Mouse (Mus musculus) heart, embryonic 14.5 days (tissue): ENCODE measurements at regions not wholly inside any gene's neighbourhood (a gene's known extent, or its start where the extent isn't known, plus 50 kb on each side); places are given as distances from the start of the nearest gene placed in this dataset.

Experiments
- ATAC-seq: fragments of 200-750 bp; cut with Nextera tagmentation; 2 replicates; pipeline ENCODE4 v1.8.0; 2017; ENCODE audit warnings: low read depth, moderate TSS enrichment; ENCODE audit not compliant: insufficient number of reproducible peaks, insufficient read depth, low FRiP score
- H3K27ac ChIP-seq, 2 experiments: fragments of 200-500 bp in 1 of 2; fragments of 300-500 bp in 1 of 2; sonication (generic) in 1 of 2; replicated peaks in 1 of 2; 2 replicates each; pipeline ENCODE4 v1.5.1; 2012 to 2014; ENCODE audit warnings: low read depth in 2 of 2, low read length in 2 of 2, control low read depth in 1 of 2, mild to moderate bottlenecking in 1 of 2, mixed read lengths in 1 of 2; ENCODE audit not compliant: control insufficient read depth in 1 of 2, insufficient read depth in 1 of 2
- H3K27me3 ChIP-seq: fragments of 300-500 bp; sonication (generic); 2 replicates; pipeline ENCODE4 v1.6.1; 2014; ENCODE audit warnings: mild to moderate bottlenecking, low read length, control low read depth; ENCODE audit not compliant: control insufficient read depth, insufficient read depth
- H3K36me3 ChIP-seq: fragments of 300-500 bp; sonication (generic); 2 replicates; pipeline ENCODE4 v1.6.1; 2014; ENCODE audit warnings: mild to moderate bottlenecking, control low read depth, low read length, mixed read lengths; ENCODE audit not compliant: control insufficient read depth, insufficient read depth
- H3K4me1 ChIP-seq, 2 experiments: fragments of 200-500 bp in 1 of 2; fragments of 300-500 bp in 1 of 2; sonication (generic) in 1 of 2; 2 replicates each; pipeline ENCODE4 v1.6.1; 2012 to 2014; ENCODE audit warnings: low read length in 2 of 2, control low read depth in 1 of 2, mixed read lengths in 1 of 2; ENCODE audit not compliant: control insufficient read depth in 2 of 2, insufficient read depth in 2 of 2
- H3K4me2 ChIP-seq: fragments of 300-500 bp; sonication (generic); 2 replicates; pipeline ENCODE4 v1.6.1; 2014; ENCODE audit warnings: mild to moderate bottlenecking, low read length
- H3K4me3 ChIP-seq, 2 experiments: fragments of 200-500 bp in 1 of 2; fragments of 300-500 bp in 1 of 2; sonication (generic) in 1 of 2; 2 replicates each; pipeline ENCODE4 v1.5.1; 2012 to 2014; ENCODE audit warnings: low read length in 2 of 2, mild to moderate bottlenecking in 2 of 2, control low read depth in 1 of 2, low read depth in 1 of 2, moderate library complexity in 1 of 2; ENCODE audit not compliant: control insufficient read depth in 1 of 2, insufficient read depth in 1 of 2
- H3K9ac ChIP-seq: fragments of 300-500 bp; sonication (generic); 2 replicates; pipeline ENCODE4 v1.6.1; 2014; ENCODE audit warnings: mild to moderate bottlenecking, low read length
- H3K9me3 ChIP-seq: fragments of 300-500 bp; sonication (generic); 2 replicates; pipeline ENCODE4 v1.6.1; 2016; ENCODE audit warnings: low read length, control low read depth; ENCODE audit not compliant: control insufficient read depth
- WGBS: fragments of 180-500 bp; shearing (Covaris S2); extraction: QIAGEN DNeasy Blood & Tissue Kit; methylation state at CpG from one replicate; pipeline ENCODE4 v1.1.7; 2014; 5-methylcytosine and 5-hydroxymethylcytosine counted together

DNA sequence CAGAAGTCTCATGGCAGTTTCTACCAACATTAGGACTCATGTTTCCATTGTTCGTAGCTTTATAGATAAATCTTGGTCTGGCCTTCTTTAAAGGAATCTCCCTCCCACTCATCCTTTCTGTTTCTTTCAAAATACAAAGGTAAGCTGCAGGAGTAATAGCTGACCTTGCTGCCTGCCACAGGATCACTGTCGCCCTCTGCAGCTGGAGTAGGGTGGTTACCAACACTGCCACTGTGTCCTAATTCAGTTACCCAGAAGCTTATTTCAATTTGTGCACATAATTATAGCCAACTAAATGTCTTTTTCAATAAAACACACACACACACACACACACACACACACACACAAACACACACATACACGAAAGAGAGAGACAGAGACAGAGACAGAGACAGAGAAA is 175.3 kb downstream of the Mylk4 start:
- no peak for ATAC-seq
- Histone ChIP-seq H3K4me1 (peaks cover 14 to 15% of the 10 kb centered on the region in 2 experiments), H3K27me3 (no peaks in the 10 kb centered on the region), H3K36me3 (no peaks in the 10 kb centered on the region), H3K4me2 (no peak overlapping the region), H3K9ac (no peak overlapping the region), H3K27ac (no peak overlapping the region), H3K9me3 (no peaks in the 10 kb centered on the region), H3K4me3 (no peak overlapping the region)
- WGBS = 77% methylated on average over 3 of the region's 3 CpGs

DNA sequence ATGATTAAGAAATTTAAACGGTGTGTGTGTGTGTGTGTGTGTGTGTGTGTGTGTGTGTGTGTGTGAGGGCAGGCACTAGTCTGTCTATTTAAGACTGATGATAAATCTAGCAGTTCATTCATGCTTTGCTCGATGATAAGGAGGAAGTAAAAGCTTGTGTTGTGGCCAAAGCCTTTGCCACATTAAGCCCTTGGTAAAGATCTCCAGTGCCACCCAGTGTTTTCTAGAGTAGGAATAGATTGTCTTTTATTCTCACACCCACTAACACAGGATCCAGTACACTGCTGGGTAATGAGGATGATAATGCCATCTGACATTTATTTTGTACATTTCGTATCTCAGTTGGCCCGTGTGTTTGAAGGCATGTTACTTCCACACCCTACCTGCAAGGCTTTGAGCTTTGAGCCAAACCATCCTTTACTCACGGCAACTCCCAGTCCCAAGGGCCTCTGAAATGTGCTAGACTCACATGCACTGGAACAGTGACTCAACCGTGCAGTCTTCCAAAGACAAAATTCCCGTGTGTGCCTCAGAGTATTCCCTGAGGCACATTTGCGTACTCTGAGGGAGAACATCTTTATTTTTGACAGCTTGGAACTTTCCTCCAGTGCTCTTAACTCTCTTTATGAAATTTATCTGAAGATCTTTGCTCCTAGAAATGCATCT is 179.7 kb downstream of the Mylk4 start:
- H3K4me2 ChIP-seq = no peak overlapping the region
- H3K36me3 ChIP-seq = no peaks in the 10 kb centered on the region
- no peak overlapping the region for H3K27ac ChIP-seq
- H3K9me3 ChIP-seq = no peaks in the 10 kb centered on the region
- ATAC-seq = no peak
- no peak overlapping the region for H3K4me3 ChIP-seq
- no peaks in the 10 kb centered on the region for H3K27me3 ChIP-seq
- no peak overlapping the region for H3K9ac ChIP-seq
- 75% methylated on average over 8 of the region's 8 CpGs for WGBS
- no peaks in the 10 kb centered on the region for H3K4me1 ChIP-seq

DNA sequence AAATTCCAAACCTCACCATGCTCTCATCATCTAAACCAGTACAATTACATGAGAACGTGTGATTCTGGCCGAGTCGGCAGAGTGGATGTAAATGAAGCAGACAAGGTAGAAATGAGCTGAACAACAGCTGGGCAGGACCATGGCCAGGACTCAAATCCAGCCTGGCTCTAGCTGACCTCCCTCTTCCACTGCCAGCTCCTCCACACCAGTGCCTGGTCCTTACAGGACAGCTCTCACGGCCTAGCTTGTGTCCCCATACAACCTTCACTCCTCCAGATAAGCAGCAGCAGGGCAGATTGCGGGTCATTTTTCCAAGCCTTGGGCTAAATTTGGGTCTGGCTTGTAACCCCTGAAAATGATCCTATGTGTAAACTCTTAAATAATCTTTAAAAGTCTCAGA is 182.4 kb downstream of the Mylk4 start:
- H3K9ac ChIP-seq = no peak overlapping the region

DNA sequence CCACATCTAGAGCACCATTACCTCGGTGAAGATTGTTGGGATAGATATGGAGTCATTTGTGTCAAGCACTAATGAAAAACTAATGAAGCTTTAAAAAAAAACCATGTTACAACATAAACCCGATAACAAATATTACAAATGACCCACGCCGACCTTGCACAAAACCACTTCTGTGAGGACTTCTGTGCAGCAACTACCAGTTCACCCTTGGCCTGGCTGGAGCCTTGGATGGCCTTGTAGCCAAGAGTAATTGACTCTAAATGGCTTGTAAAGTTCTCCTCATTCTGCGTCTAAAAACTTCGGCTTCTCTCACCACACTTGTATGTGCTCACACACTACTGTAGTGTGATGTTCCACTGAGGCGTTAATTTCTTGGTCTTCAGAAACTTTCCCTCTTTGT is 190.1 kb downstream of the Mylk4 start:
- Histone ChIP-seq H3K4me3 (no peak overlapping the region), H3K9ac (no peak overlapping the region), H3K27me3 (no peaks in the 10 kb centered on the region), H3K9me3 (no peaks in the 10 kb centered on the region), H3K4me1 (no peaks in the 10 kb centered on the region), H3K36me3 (no peaks in the 10 kb centered on the region), H3K4me2 (no peak overlapping the region), H3K27ac (no peak overlapping the region)
- no peak for ATAC-seq
- 86% methylated on average over 7 of the region's 7 CpGs for WGBS

More for the DNA sequence above, 182.4 kb downstream of the Mylk4 start:
- no peak overlapping the region for H3K4me2 ChIP-seq
- H3K9me3 ChIP-seq = no peaks in the 10 kb centered on the region
- no peaks in the 10 kb centered on the region for H3K36me3 ChIP-seq
- no peak overlapping the region for H3K27ac ChIP-seq
- no peaks in the 10 kb centered on the region for H3K4me1 ChIP-seq
- no peak for ATAC-seq
- H3K4me3 ChIP-seq = no peak overlapping the region
- 60% methylated on average over 5 of the region's 5 CpGs for WGBS
- H3K27me3 ChIP-seq = no peaks in the 10 kb centered on the region

DNA sequence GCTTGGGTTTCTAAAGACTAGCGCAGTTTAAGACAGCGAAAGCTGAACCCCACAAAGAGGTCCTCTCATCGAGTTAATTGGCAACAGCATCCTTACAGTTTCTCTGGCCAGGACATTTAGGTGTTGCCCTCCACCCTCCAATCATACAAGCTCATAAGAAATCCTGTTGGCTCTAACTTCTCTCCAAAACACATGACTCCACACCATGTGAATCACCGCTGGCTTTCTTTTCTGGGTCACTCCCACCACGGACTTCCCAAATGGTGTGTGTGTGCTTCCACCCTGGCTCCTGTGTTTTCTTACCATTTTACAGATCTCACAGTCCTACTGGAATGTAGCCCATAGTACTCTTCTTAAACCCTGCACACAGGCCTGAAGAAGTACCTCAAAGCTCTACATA is 190.6 kb downstream of the Mylk4 start:
- no peaks in the 10 kb centered on the region for H3K36me3 ChIP-seq
- no peak overlapping the region for H3K27ac ChIP-seq
- 84% methylated on average over 5 of the region's 5 CpGs for WGBS
- H3K9ac ChIP-seq = no peak overlapping the region
- H3K4me3 ChIP-seq = no peak overlapping the region
- no peak for ATAC-seq
- no peak overlapping the region for H3K4me2 ChIP-seq
- no peaks in the 10 kb centered on the region for H3K4me1 ChIP-seq
- no peaks in the 10 kb centered on the region for H3K9me3 ChIP-seq
- H3K27me3 ChIP-seq = no peaks in the 10 kb centered on the region

DNA sequence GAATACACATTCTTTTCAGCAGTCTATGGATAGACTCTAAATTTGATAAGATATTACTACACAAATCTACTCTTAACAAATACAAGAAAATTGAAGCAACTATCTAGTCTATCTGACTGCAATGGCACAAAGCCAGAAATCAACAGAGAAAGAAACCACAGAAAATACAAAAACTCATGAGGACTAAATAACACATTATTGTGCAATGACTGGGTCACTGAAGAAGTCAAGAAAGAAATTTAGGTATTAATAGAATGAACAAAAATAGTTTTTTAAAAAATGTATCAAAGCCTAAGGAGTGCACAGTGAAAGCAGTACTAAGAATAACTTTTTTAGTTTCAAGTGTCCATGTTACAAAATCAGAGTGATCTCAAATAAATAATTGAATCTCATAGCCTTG is 202.2 kb downstream of the Mylk4 start:
- H3K4me2 ChIP-seq = no peak overlapping the region
- H3K9me3 ChIP-seq = no peaks in the 10 kb centered on the region
- no peak for ATAC-seq
- no peak overlapping the region for H3K9ac ChIP-seq
- no peaks in the 10 kb centered on the region for H3K27me3 ChIP-seq
- no peak overlapping the region for H3K4me3 ChIP-seq
- H3K27ac ChIP-seq = no peak overlapping the region
- H3K36me3 ChIP-seq = no peaks in the 10 kb centered on the region
- no peaks in the 10 kb centered on the region for H3K4me1 ChIP-seq

DNA sequence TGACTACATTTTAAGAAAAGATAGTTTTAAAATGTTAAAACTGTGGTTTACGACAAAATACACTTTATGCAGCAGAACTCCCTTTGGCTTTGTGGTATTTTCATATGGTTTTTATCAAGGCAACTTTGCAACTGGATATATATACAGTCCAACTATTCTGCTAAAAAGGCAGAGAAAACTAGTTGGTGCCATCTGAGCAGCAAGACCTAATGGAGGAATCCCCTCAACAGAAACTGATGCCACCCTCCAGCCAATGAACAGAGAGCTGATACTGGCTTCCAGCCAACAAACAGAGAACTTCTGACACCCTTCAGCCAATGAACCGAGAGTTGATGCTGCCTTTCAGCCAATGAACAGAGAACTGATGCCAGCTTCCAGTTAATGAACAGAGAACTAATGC is 215.9 kb downstream of the Mylk4 start:
- no peak overlapping the region for H3K4me3 ChIP-seq
- 0 out of 2 replicates have a peak, but pooled peaks cover 3% of the 10 kb centered on the region for H3K9me3 ChIP-seq
- H3K27ac ChIP-seq = no peak overlapping the region
- H3K27me3 ChIP-seq = no peaks in the 10 kb centered on the region
- ATAC-seq = no peak
- no peaks in the 10 kb centered on the region for H3K36me3 ChIP-seq
- H3K4me2 ChIP-seq = no peak overlapping the region
- WGBS = 78% methylated on average over 2 of the region's 2 CpGs
- no peaks in the 10 kb centered on the region for H3K4me1 ChIP-seq
- H3K9ac ChIP-seq = no peak overlapping the region

DNA sequence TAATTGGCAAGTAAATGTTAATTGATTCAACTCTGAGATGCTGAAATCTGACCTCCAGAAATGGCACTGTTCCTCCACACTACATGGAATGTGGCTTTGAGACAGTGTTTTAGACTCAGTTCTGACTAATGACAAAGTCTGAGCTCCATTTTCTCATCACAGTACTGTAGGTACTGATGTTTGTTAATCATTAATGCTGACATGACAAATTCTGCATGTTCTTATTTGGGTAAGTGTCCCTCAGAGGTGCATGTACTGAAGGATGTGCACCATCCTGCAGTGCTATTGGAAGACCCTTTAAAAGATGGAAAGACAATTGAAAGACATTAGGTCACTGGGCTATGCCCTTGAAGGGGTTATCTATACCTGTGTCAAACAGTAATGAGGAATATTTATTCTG is 222.1 kb upstream of the Gmds start:
- no peaks in the 10 kb centered on the region for H3K4me1 ChIP-seq
- H3K36me3 ChIP-seq = no peaks in the 10 kb centered on the region
- ATAC-seq = no peak
- no peak overlapping the region for H3K4me2 ChIP-seq
- no peak overlapping the region for H3K9ac ChIP-seq
- H3K4me3 ChIP-seq = no peak overlapping the region
- peaks cover 6% of the 10 kb centered on the region; the same call in 1 of the 2 replicates for H3K9me3 ChIP-seq
- H3K27ac ChIP-seq = no peak overlapping the region
- no peaks in the 10 kb centered on the region for H3K27me3 ChIP-seq
